Mouse (Mus musculus) bone marrow macrophage, adult 2 months (primary cell): ENCODE results near the gene G0s2. TPM values are rescaled to one million over a fixed set of nuclear protein-coding genes. Genes with fewer than 3 reads are reported as not detected.

Experiments used
- H3K27ac ChIP-seq: 2 replicates; pipeline ENCODE4 v1.5.1; 2012; ENCODE audit warnings: low read depth, low read length; ENCODE audit not compliant: insufficient read depth
- H3K4me1 ChIP-seq: 2 replicates; pipeline ENCODE4 v1.6.1; 2012; ENCODE audit warnings: low read length; ENCODE audit not compliant: control insufficient read depth, insufficient read depth
- H3K4me3 ChIP-seq: 2 replicates; pipeline ENCODE4 v1.5.1; 2012; ENCODE audit warnings: mild to moderate bottlenecking, low read length, moderate library complexity; ENCODE audit not compliant: insufficient read depth
- CTCF ChIP-seq: IDR thresholded peaks from 2 replicates; pipeline ENCODE4 v1.5.1; 2012; ENCODE audit warnings: low read depth, mild to moderate bottlenecking, low read length, moderate library complexity
- POLR2A ChIP-seq: IDR thresholded peaks from 2 replicates; pipeline ENCODE4 v1.6.1; 2012; ENCODE audit warnings: mild to moderate bottlenecking, low read depth, low read length, borderline replicate concordance
- polyA plus RNA-seq: library from polyadenylated mRNA; stranded (reverse); fragments of >200 nt; gene quantifications from 2 replicates; pipeline ENCODE4 v1.2.4, GENCODE M21; 2012; ENCODE audit not compliant: missing spikeins, insufficient read depth, insufficient read length

The G0s2 gene
- polyA plus RNA-seq, 1 experiment, result not detected

GRCm38 (mm10) chr1:193272137-193272915 lies 691 bp downstream of the G0s2 start:
- peaks cover 13% of the 10 kb centered on the region for H3K4me1 ChIP-seq
- no peak overlapping the region for H3K4me3 ChIP-seq
- TF ChIP-seq CTCF, result no peak
- no peak for TF ChIP-seq POLR2A
- H3K27ac ChIP-seq, result no peak overlapping the region

DNA sequence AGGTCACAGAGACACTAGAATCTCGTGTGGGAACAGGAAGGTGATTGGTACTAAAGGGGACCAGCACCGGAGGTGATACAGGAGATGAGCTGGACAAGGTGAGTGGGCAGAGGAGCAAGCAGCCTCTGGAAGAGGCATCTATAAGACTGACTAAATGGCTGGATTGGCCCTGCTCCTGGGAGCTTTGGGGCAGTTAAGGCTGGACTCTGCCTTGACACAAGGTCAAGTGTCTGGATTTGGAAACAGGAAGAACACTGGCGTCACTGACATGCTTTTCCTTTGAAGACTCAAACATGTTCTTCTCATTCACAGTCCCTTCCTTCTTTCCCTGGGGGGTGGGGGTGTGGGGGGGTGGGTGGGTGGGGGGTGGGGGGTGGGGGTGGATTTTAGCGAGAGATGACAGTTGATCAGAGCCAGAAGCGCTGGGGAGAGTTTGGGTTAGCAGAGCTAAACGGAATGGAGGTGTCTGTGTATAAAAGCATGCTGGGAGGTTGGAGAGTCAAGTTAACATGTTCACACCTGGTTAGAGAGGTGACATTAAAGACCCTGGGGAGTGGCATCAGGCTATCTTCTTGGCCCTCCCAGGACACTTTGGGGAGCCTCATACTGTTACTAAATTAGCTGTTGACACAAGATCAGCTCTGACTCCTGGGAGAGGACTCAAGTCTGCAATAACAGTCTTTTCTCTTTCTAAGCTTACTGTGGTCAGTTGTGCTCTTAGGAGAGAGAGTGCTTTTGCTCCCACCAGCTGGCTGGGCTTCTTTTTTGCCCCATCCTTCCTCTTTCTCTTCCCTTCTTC lies 1.9 kb downstream of the G0s2 start:
- Histone ChIP-seq H3K4me1 (peaks cover 13% of the 10 kb centered on the region), H3K27ac (no peak overlapping the region), H3K4me3 (no peak overlapping the region)
- TF ChIP-seq CTCF (no peak), POLR2A (no peak)

DNA sequence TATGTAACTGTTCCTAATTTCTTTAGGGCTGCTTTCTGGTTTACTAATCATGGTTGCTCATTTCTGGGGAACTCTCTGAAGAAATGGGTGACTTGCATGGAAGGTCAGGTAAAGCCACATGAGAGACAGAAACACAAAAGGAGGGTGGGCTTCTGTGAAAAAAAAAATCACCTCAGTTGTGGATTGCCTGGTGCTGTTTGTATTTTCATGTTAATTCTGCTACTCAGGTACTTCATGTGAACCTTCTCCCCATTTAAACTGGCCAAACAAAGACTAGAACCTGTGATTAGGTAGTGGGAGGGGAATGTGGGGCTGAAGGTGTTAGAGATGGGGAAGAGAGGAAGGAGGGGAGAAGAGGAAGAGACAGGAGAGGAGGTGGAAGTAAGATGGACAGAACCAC lies 7.3 kb downstream of the G0s2 start:
- no peak for TF ChIP-seq CTCF
- no peak for TF ChIP-seq POLR2A
- Histone ChIP-seq H3K4me1 (peaks cover under 1% of the 10 kb centered on the region), H3K27ac (no peak overlapping the region), H3K4me3 (no peak overlapping the region)

- H3K4me3 ChIP-seq, result no peak within 1 kb of the TSS
- TF ChIP-seq POLR2A (no peak), CTCF (no peak)
Measured at GRCm38 (mm10) chr1:193263955-193264598, 8.9 kb downstream of the G0s2 start, which contains the start of gene Hsd11b1. Gene Hsd11b1 (minus strand): TSS chr1:193264075.

DNA sequence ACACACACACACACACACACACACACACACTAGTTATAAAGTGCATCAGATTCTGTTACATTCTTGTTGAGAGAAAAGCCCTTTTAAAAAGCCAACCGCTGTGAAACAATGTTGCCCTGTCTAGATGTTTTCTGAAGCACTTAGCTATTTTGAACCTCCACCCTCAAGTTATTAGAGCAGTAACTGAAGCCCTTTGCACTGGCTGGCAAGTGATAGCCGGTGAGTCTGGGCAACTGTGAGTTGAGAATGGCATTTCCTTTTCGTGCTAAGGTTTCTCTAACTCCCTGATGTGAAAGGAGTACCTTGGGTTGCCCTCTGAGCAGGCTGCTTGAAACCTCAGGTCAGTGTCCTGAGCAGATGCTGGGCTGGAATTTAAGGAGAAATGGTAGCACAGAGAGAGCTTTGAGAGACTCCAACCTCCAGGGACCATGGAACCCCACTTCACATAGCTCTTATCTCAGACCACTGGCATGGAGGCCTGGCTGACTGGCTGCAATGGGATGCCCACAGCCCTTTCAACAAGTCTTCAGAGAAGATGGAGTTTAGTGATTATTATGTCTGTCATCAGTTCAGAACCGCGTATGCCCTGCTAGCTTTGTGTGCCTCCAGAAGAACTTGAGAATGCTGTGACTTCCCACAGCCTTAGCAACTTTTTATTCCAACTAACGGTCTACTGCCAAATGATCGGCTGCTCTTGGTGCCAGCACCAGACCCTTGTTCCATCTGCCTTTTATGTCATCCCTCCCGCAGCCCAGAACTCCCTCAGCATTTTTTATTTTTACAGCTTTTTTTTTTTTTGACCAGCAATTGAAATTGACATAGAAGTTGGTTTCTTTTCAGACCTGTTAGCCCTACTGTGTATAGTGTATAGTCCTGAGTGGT lies 9.8 kb downstream of the G0s2 start:
- H3K4me1 ChIP-seq, result no peaks in the 10 kb centered on the region; the same call in 1 of the 2 replicates
- no peak overlapping the region for H3K4me3 ChIP-seq
- H3K27ac ChIP-seq, result no peak overlapping the region
- TF ChIP-seq POLR2A (no peak), CTCF (no peak)

More at GRCm38 (mm10) chr1:193263955-193264598, 8.9 kb downstream of the G0s2 start, which contains the start of gene Hsd11b1:
- no peaks in the 10 kb centered on the region; the same call in 1 of the 2 replicates for H3K4me1 ChIP-seq
- H3K27ac ChIP-seq, result no peak within 1 kb of the TSS

- no peak overlapping the region for H3K27ac ChIP-seq
- no peak overlapping the region for H3K4me3 ChIP-seq
- TF ChIP-seq CTCF (no peak), POLR2A (no peak)
- H3K4me1 ChIP-seq, result no peaks in the 10 kb centered on the region; the same call in 1 of the 2 replicates
Measured at GRCm38 (mm10) chr1:193261897-193262548, 11.0 kb downstream of the G0s2 start.

DNA sequence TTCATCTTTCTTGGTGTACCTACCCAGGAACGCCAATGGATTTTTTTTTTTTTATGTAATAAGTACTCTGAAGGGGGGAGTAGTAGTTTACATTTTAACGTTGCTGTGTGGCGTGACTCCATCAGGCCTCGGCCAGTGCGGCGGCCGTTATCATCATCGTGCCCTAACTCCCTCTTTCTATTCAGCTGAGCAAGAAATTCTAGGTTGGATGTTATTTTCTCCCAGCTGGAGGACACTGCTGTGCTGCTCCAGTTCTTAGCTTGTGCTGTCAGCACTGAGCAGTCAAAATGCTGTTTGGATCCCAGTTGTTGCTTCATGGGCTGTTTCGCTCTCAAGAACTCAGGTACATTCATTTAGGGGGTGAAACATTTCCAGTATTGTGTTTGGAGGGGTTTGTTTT lies 13.5 kb downstream of the G0s2 start:
- Histone ChIP-seq H3K27ac (no peak overlapping the region), H3K4me3 (no peak overlapping the region), H3K4me1 (peaks cover 2% of the 10 kb centered on the region; the same call in 1 of the 2 replicates)
- no peak for TF ChIP-seq POLR2A
- no peak for TF ChIP-seq CTCF

DNA sequence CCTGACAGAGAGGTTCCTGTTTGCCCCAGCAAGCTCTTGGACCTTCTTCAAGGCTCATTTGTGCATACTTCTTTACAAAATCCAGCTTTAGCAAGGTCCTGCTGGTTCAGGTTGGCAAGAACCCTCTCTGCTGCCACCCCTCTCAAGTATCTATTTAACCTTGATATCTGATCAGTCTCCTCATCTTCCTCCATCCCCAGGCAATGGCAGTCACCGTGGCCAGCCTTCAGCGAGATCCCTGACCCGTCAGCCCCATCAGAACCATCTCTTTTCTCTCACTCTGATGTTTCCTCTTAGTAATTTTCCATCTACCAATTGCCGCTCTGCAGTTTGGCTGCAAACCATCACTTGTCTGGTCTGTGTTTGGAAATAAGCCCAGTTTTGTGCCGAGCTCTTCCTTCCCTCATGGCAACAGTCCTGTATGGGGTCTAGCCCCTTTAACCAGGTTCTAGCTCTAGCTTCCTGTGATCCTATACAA lies 16.4 kb downstream of the G0s2 start:
- Histone ChIP-seq H3K4me3 (no peak overlapping the region), H3K4me1 (0 out of 2 replicates have a peak, but pooled peaks cover 2% of the 10 kb centered on the region), H3K27ac (no peak overlapping the region)
- TF ChIP-seq POLR2A, result no peak
- TF ChIP-seq CTCF, result no peak

- no peak overlapping the region for H3K27ac ChIP-seq
Measured at GRCm38 (mm10) chr1:193256289-193256577, 16.8 kb downstream of the G0s2 start.

More at GRCm38 (mm10) chr1:193256289-193256577, 16.8 kb downstream of the G0s2 start:
- Histone ChIP-seq H3K4me3 (no peak overlapping the region), H3K4me1 (0 out of 2 replicates have a peak, but pooled peaks cover 2% of the 10 kb centered on the region)
- TF ChIP-seq POLR2A (no peak), CTCF (no peak)
